Mouse (Mus musculus): ENCODE results near the gene Gm43951.
"Not testable (repeated sequence)": the region's sequence is repeated elsewhere in the genome, so short reads cannot be mapped to it uniquely, and the experiment has no call there.

DNA sequence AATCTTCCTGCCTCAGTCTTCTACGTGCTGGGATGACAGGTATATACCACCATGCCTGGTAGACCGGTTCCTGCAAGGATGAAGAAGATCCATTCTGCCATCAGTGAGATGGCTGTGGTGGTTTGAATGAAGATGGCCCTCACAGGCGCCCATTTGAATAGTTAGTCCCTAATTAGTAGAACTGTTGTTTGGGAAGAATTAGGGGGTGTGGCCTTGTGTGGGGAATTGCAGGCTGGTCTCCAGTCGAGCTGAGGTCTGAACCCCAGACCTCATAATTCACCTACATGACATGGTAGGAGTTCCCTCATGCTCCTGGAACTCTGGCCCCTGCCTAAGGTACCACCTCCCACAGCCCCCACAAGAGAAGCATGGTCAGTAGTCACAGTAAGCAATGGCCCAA, 34.7 kb downstream of the Gm43951 start:
- not testable (repeated sequence) for TF ChIP-seq POLR2A (IDR thresholded peaks at IDR 0.05; ENCODE audit: low read depth, low read length); CTCF (IDR thresholded peaks at IDR 0.05; ENCODE audit: extremely low read depth, insufficient read depth, insufficient read length, insufficient replicate concordance)
